Mouse (Mus musculus) embryonic facial prominence, embryonic 14.5 days (tissue): ENCODE measurements at regions not wholly inside any gene's neighbourhood (a gene's known extent, or its start where the extent isn't known, plus 50 kb on each side); places are given as distances from the start of the nearest gene placed in this dataset.

ENCODE experiments used
- ATAC-seq: fragments of 200-750 bp; cut with Nextera tagmentation; 2 replicates; pipeline ENCODE4 v1.8.0; 2017; ENCODE audit warnings: low read depth, moderate number of reproducible peaks, moderate TSS enrichment
- DNase-seq: peaks from one replicate; pipeline ENCODE4 v3.0.0-alpha.2; 2015; ENCODE audit warnings: low spot score
- H3K27ac ChIP-seq: fragments of 300-500 bp; sonication (generic); replicated peaks from 2 replicates; pipeline ENCODE4 v1.5.1; 2014; ENCODE audit warnings: low read depth, mild to moderate bottlenecking, low read length, moderate library complexity
- H3K27me3 ChIP-seq: fragments of 300-500 bp; sonication (generic); replicated peaks from 2 replicates; pipeline ENCODE4 v1.6.1; 2014; ENCODE audit warnings: low read length; ENCODE audit not compliant: control insufficient read depth, insufficient read depth
- H3K36me3 ChIP-seq: fragments of 300-500 bp; sonication (generic); 2 replicates; pipeline ENCODE4 v1.6.1; 2014; ENCODE audit warnings: low read length, mixed read lengths; ENCODE audit not compliant: control insufficient read depth, insufficient read depth
- H3K4me1 ChIP-seq: fragments of 300-500 bp; sonication (generic); 2 replicates; pipeline ENCODE4 v1.6.1; 2014; ENCODE audit warnings: antibody characterized with exemption, low read length; ENCODE audit not compliant: control insufficient read depth, insufficient read depth
- H3K4me2 ChIP-seq: fragments of 300-500 bp; sonication (generic); 2 replicates; pipeline ENCODE4 v1.6.1; 2014; ENCODE audit warnings: low read depth, mild to moderate bottlenecking, low read length, moderate library complexity, mixed read lengths
- H3K4me3 ChIP-seq: fragments of 300-500 bp; sonication (generic); 2 replicates; pipeline ENCODE4 v1.5.1; 2014; ENCODE audit warnings: low read depth, mild to moderate bottlenecking, low read length
- H3K9ac ChIP-seq: fragments of 300-500 bp; sonication (generic); 2 replicates; pipeline ENCODE4 v1.6.1; 2014; ENCODE audit warnings: low read depth, mild to moderate bottlenecking, low read length, moderate library complexity, mixed read lengths
- H3K9me3 ChIP-seq: fragments of 300-500 bp; sonication (generic); 2 replicates; pipeline ENCODE4 v1.6.1; 2016; ENCODE audit warnings: low read length; ENCODE audit not compliant: control insufficient read depth
- WGBS: fragments of 180-500 bp; shearing (Covaris S2); extraction: QIAGEN DNeasy Blood & Tissue Kit; methylation state at CpG from one replicate; pipeline ENCODE4 v1.1.7; 2014; 5-methylcytosine and 5-hydroxymethylcytosine counted together

DNA sequence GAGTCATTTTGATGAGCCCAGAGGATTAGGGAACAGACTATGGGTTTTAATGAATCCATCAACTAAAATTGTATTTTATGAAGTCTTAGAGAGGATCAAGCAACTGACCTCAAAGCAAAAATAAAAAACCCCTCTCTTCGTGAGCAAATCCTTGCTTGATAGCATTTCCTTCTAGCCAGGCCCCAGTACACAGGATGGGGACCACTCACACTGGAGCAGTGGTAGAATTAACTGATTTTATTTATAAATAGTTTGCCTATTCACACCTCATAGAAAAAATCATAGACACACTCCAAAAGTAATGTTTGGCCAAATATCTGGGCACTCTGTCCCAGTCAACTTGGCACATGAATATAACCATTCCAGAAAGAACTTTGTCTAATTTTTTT is 649.0 kb upstream of the Cited2 start:
- DNase-seq (no peak), ATAC-seq (no peak)
- no peak overlapping the region for H3K4me3 ChIP-seq
- no peak overlapping the region for H3K9ac ChIP-seq
- 63% methylated on average over 1 of the region's 1 CpGs for WGBS
- no peaks in the 10 kb centered on the region for H3K36me3 ChIP-seq
- peak overlapping the region; percentile 54; the same call in 1 of the 2 replicates for H3K27ac ChIP-seq
- peaks cover 13% of the 10 kb centered on the region; the same call in 1 of the 2 replicates for H3K4me1 ChIP-seq
- H3K27me3 ChIP-seq: no peaks in the 10 kb centered on the region
- no peak overlapping the region for H3K4me2 ChIP-seq
- H3K9me3 ChIP-seq: no peaks in the 10 kb centered on the region

- Histone ChIP-seq H3K4me2 (no peak overlapping the region), H3K4me1 (peaks cover 13% of the 10 kb centered on the region; the same call in 1 of the 2 replicates), H3K9ac (no peak overlapping the region), H3K4me3 (no peak overlapping the region), H3K36me3 (no peaks in the 10 kb centered on the region), H3K9me3 (no peaks in the 10 kb centered on the region), H3K27me3 (no peaks in the 10 kb centered on the region), H3K27ac (peak overlapping the region; percentile 54)
- DNase-seq: peak; percentile 91
- WGBS: 36% methylated on average over 6 of the region's 6 CpGs
- peak; percentile 71 for ATAC-seq
Observed at GRCm38 (mm10) chr10:17074402-17075027, 648.5 kb upstream of the Cited2 start.

DNA sequence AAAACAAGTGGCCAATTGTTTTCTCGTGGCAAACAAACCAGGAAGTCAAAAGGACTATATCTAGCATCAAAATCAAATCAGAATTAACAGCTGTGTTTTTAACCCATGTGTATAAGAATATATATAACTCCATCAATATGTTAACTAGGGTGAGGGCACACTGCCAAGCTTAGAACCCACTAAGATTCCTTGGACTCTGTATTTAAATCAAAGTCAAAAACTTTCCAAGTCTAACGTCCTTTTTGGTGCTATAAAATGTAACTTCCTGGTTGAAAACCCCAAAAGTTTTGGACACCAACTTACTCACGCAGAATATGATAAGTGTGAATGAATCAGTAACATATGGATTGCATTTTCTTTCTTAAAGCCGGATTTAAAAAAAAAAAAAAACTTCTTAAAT is 647.9 kb upstream of the Cited2 start:
- DNase-seq (peak; percentile 93), ATAC-seq (peak; percentile 41; the same call in 1 of the 2 replicates)
- no peaks in the 10 kb centered on the region for H3K27me3 ChIP-seq
- WGBS: 19% methylated on average over 4 of the region's 4 CpGs
- H3K9me3 ChIP-seq: no peaks in the 10 kb centered on the region
- no peak overlapping the region for H3K9ac ChIP-seq
- peaks cover 13% of the 10 kb centered on the region; the same call in 1 of the 2 replicates for H3K4me1 ChIP-seq
- H3K27ac ChIP-seq: peak overlapping the region; percentile 46; the same call in 1 of the 2 replicates
- no peak overlapping the region for H3K4me3 ChIP-seq
- H3K4me2 ChIP-seq: no peak overlapping the region
- H3K36me3 ChIP-seq: no peaks in the 10 kb centered on the region

GRCm38 (mm10) chr10:17075576-17075975 is 647.4 kb upstream of the Cited2 start:
- H3K4me3 ChIP-seq: no peak overlapping the region
- H3K4me2 ChIP-seq: no peak overlapping the region
- no peaks in the 10 kb centered on the region for H3K27me3 ChIP-seq
- peak overlapping the region; percentile 46 for H3K27ac ChIP-seq
- peaks cover 13% of the 10 kb centered on the region; the same call in 1 of the 2 replicates for H3K4me1 ChIP-seq
- no peak for ATAC-seq
- 10% methylated on average over 2 of the region's 2 CpGs for WGBS
- DNase-seq: no peak
- H3K9me3 ChIP-seq: no peaks in the 10 kb centered on the region
- H3K36me3 ChIP-seq: no peaks in the 10 kb centered on the region
- no peak overlapping the region for H3K9ac ChIP-seq

DNA sequence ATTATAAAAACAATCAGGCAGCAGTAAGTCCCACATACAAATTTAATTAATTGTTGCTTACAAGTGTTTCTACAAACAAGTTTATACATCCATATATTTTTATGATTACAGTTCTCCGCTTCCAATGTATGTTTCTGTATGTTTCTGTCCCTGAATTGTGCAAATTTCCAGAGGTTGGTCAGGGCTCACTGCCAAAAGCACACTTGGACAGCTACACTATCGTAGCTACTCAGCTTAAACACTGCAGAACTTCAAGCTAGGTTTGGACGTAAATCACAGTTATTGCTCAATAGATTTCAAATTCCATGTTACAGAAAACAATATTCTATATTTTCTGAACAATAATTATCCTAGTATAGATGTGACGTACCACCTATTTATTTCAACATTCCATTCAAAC is 646.8 kb upstream of the Cited2 start:
- no peaks in the 10 kb centered on the region for H3K9me3 ChIP-seq
- no peaks in the 10 kb centered on the region for H3K36me3 ChIP-seq
- H3K4me1 ChIP-seq: peaks cover 13% of the 10 kb centered on the region; the same call in 1 of the 2 replicates
- ATAC-seq: no peak
- no peak overlapping the region for H3K4me3 ChIP-seq
- DNase-seq: peak; percentile 35
- H3K4me2 ChIP-seq: no peak overlapping the region
- 42% methylated on average over 4 of the region's 4 CpGs for WGBS
- H3K9ac ChIP-seq: no peak overlapping the region
- H3K27me3 ChIP-seq: no peaks in the 10 kb centered on the region
- 0 out of 2 replicates have a peak overlapping the region, but pooled peaks have one; percentile 46 for H3K27ac ChIP-seq

DNA sequence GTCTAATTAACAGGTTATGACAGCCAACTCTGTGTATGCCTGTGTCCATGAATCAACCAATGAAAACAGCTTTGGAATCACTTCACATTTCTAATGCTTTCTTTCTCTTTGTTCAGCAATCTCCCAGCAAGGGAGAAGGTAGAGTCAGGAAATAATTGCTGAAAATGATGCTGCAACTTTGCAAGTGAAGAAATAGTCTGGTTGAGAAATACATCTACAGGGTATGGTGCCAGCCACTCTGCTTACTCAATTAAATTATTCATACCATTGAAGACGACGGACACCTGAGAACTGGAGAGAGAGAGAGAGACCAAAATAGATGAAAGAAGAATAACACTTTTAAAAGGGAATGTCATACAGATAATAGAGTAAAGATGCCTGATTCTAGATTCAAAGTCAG is 645.4 kb upstream of the Cited2 start:
- 72% methylated on average over 2 of the region's 2 CpGs for WGBS
- Histone ChIP-seq H3K27ac (no peak overlapping the region), H3K4me2 (no peak overlapping the region), H3K9me3 (no peaks in the 10 kb centered on the region), H3K36me3 (no peaks in the 10 kb centered on the region), H3K9ac (no peak overlapping the region), H3K27me3 (no peaks in the 10 kb centered on the region), H3K4me1 (peaks cover 13% of the 10 kb centered on the region; the same call in 1 of the 2 replicates), H3K4me3 (no peak overlapping the region)
- DNase-seq (no peak), ATAC-seq (no peak)

DNA sequence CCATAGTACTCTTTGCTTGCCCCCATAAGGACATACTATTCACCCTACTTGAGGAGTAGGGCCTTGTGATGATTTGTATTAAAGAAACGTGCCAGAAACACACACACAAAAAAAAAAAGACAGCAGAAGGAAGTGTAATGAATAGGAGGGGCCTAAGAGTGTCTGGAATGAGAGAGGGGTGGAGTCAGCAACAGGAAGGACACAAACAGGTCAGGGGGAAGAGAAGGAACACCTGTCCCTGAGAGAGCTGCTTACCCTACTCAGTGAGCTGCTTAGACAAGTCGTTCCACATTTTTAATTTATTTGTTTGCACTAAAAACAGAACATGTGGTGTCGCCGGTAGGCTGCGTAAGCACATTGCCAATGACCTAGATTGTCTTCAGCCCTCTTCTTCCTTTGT is 642.2 kb upstream of the Cited2 start:
- no peaks in the 10 kb centered on the region for H3K27me3 ChIP-seq
- H3K9ac ChIP-seq: no peak overlapping the region
- no peak for ATAC-seq
- H3K9me3 ChIP-seq: no peaks in the 10 kb centered on the region
- peaks cover 1% of the 10 kb centered on the region; the same call in 1 of the 2 replicates for H3K4me1 ChIP-seq
- DNase-seq: no peak
- H3K27ac ChIP-seq: no peak overlapping the region
- H3K36me3 ChIP-seq: no peaks in the 10 kb centered on the region
- H3K4me2 ChIP-seq: no peak overlapping the region
- no peak overlapping the region for H3K4me3 ChIP-seq
- WGBS: 73% methylated on average over 5 of the region's 5 CpGs

DNA sequence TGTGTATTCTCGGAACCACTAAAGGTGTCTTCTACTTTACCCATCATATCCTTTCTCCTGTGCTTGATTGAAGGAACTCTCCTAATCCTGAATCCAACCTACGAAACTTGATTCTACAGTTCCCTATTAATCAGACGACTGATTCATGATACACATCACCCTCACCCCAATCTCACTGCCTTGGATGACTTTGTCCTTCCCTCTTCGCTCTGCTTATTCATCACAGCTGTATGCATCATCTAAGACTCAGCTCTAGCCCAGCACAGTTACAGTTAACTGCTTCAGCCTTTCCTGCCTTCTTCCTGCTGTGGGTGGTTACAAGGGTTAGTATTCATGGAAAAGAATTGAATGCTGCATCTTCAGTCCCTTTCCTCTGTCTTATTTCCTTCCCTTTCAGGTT is 640.1 kb upstream of the Cited2 start:
- DNase-seq (no peak), ATAC-seq (no peak)
- no peak overlapping the region for H3K27ac ChIP-seq
- no peak overlapping the region for H3K9ac ChIP-seq
- no peaks in the 10 kb centered on the region for H3K9me3 ChIP-seq
- 79% methylated on average over 4 of the region's 4 CpGs for WGBS
- H3K36me3 ChIP-seq: no peaks in the 10 kb centered on the region
- H3K4me2 ChIP-seq: no peak overlapping the region
- no peak overlapping the region for H3K4me3 ChIP-seq
- H3K27me3 ChIP-seq: no peaks in the 10 kb centered on the region
- no peaks in the 10 kb centered on the region for H3K4me1 ChIP-seq

DNA sequence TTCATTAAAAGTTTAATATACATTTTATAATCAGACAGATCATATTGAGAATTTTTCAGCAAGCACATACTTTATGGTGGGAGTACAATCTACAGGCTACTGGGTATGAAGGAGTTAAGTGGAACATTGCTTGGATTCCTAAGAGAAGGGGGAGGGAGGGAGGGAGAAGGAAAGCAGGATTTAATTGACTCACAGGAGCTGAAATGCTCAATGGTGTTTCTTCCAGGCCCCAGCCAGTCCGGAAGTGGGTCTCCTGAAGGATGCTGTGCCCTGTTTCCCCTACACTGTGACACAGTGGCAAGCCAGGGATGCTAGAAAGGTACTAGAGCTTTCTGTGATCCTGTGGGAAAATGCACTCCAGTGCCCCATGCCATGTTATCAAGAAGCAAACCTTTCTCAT is 621.0 kb upstream of the Cited2 start:
- Histone ChIP-seq H3K4me2 (no peak overlapping the region), H3K27ac (no peak overlapping the region), H3K4me1 (peaks cover 14% of the 10 kb centered on the region), H3K27me3 (no peaks in the 10 kb centered on the region), H3K36me3 (no peaks in the 10 kb centered on the region), H3K4me3 (no peak overlapping the region), H3K9me3 (no peaks in the 10 kb centered on the region), H3K9ac (no peak overlapping the region)
- WGBS: 6% methylated on average over 1 of the region's 1 CpGs
- ATAC-seq (peak; percentile 44; the same call in 1 of the 2 replicates), DNase-seq (peak; percentile 39)
